Mouse (Mus musculus) midbrain, postnatal 0 days (tissue): ENCODE data around the gene Vrk2. TPM values are rescaled to one million over a fixed set of nuclear protein-coding genes. Genes with fewer than 3 reads are reported as not detected.

ENCODE experiments used
- ATAC-seq: fragments of 200-750 bp; cut with Nextera tagmentation; 2 replicates; pipeline ENCODE4 v1.8.0; 2017; ENCODE audit warnings: moderate number of reproducible peaks, mild to moderate bottlenecking, moderate TSS enrichment, moderate library complexity; ENCODE audit not compliant: low FRiP score
- DNase-seq: peaks from one replicate; pipeline ENCODE4 v3.0.0-alpha.2; 2015; ENCODE audit warnings: low spot score
- H3K27ac ChIP-seq: fragments of 300-500 bp; sonication (generic); 2 replicates; pipeline ENCODE4 v1.5.1; 2014; ENCODE audit warnings: low read depth, mild to moderate bottlenecking, low read length, mixed read lengths
- H3K27me3 ChIP-seq: fragments of 300-500 bp; sonication (generic); 2 replicates; pipeline ENCODE4 v1.6.1; 2014; ENCODE audit warnings: low read length, control low read depth, mixed read lengths; ENCODE audit not compliant: insufficient read depth
- H3K36me3 ChIP-seq: fragments of 300-500 bp; sonication (generic); 2 replicates; pipeline ENCODE4 v1.6.1; 2014; ENCODE audit warnings: low read length, control low read depth, mixed read lengths; ENCODE audit not compliant: insufficient read depth
- H3K4me1 ChIP-seq: fragments of 300-500 bp; sonication (generic); 2 replicates; pipeline ENCODE4 v1.6.1; 2014; ENCODE audit warnings: mild to moderate bottlenecking, control low read depth, antibody characterized with exemption, low read length, mixed read lengths; ENCODE audit not compliant: insufficient read depth
- H3K4me2 ChIP-seq: fragments of 300-500 bp; sonication (generic); 2 replicates; pipeline ENCODE4 v1.6.1; 2014; ENCODE audit warnings: low read depth, mild to moderate bottlenecking, low read length, mixed read lengths; ENCODE audit not compliant: poor library complexity, severe bottlenecking
- H3K4me3 ChIP-seq: fragments of 300-500 bp; sonication (generic); 2 replicates; pipeline ENCODE4 v1.5.1; 2014; ENCODE audit warnings: low read depth, mild to moderate bottlenecking, low read length, moderate library complexity
- H3K9ac ChIP-seq: fragments of 300-500 bp; sonication (generic); replicated peaks from 2 replicates; pipeline ENCODE4 v1.6.1; 2014; ENCODE audit warnings: mild to moderate bottlenecking, low read length, moderate library complexity, mixed read lengths; ENCODE audit not compliant: poor library complexity, severe bottlenecking
- H3K9me3 ChIP-seq: fragments of 300-500 bp; sonication (generic); 2 replicates; pipeline ENCODE4 v1.6.1; 2016; ENCODE audit warnings: low read length, control low read depth
- CTCF ChIP-seq: IDR thresholded peaks from 2 replicates; pipeline ENCODE4 v1.5.1; 2016; ENCODE audit warnings: antibody characterized with exemption, mild to moderate bottlenecking
- WGBS: fragments of 180-500 bp; shearing (Covaris S2); extraction: QIAGEN DNeasy Blood & Tissue Kit; methylation state at CpG from one replicate; pipeline ENCODE4 v1.1.7; 2014; 5-methylcytosine and 5-hydroxymethylcytosine counted together
- polyA plus RNA-seq: library from polyadenylated mRNA; unstranded; fragments of >200 nt; fragmentation: Nextera tagmentation; extraction: Ambion mirVana; gene quantifications from 2 replicates; pipeline ENCODE4 v1.2.1, GENCODE M21; 2015
- total RNA-seq: library from RNA; depleted of rRNA; stranded (reverse); fragments of >200 nt; gene quantifications from 2 replicates; pipeline ENCODE4 v1.2.3, GENCODE M21; 2014

Gene Vrk2
- total and polyA plus RNA-seq, 2 experiments from 2014 or later = 1.9 to 2.6 TPM

GRCm38 (mm10) chr11:26586367-26587183 is 7.2 kb downstream of the Vrk2 start:
- DNase-seq = peak; percentile 67
- H3K27ac ChIP-seq = no peak overlapping the region
- H3K4me3 ChIP-seq = no peak overlapping the region
- H3K9ac ChIP-seq = no peak overlapping the region
- no peaks in the 10 kb centered on the region for H3K9me3 ChIP-seq
- 72% methylated on average over 6 of the region's 6 CpGs for WGBS
- H3K4me1 ChIP-seq = no peaks in the 10 kb centered on the region; the same call in 1 of the 2 replicates
- TF ChIP-seq CTCF = no peak
- H3K4me2 ChIP-seq = no peak overlapping the region
- ATAC-seq = peak; percentile 41; the same call in 1 of the 2 replicates
- no peaks in the 10 kb centered on the region for H3K27me3 ChIP-seq
- H3K36me3 ChIP-seq = no peaks in the 10 kb centered on the region

- Histone ChIP-seq H3K27me3 (no peaks in the 10 kb centered on the region), H3K9ac (no peak overlapping the region), H3K4me2 (no peak overlapping the region), H3K4me3 (no peak overlapping the region), H3K36me3 (no peaks in the 10 kb centered on the region), H3K27ac (no peak overlapping the region), H3K9me3 (no peaks in the 10 kb centered on the region), H3K4me1 (no peaks in the 10 kb centered on the region; the same call in 1 of the 2 replicates)
- ATAC-seq = no peak
- 53% methylated on average over 17 of the region's 17 CpGs for WGBS
- TF ChIP-seq CTCF = no peak
- DNase-seq = no peak
These were observed 8.1 kb downstream of the Vrk2 start for GRCm38 (mm10) chr11:26585409-26586366.

- TF ChIP-seq CTCF = no peak
- DNase-seq (no peak), ATAC-seq (no peak)
- H3K4me3 ChIP-seq = no peak overlapping the region
- no peaks in the 10 kb centered on the region for H3K9me3 ChIP-seq
- no peak overlapping the region for H3K27ac ChIP-seq
- H3K4me2 ChIP-seq = no peak overlapping the region
- no peaks in the 10 kb centered on the region for H3K27me3 ChIP-seq
- no peaks in the 10 kb centered on the region for H3K36me3 ChIP-seq
- WGBS = 95% methylated on average over 3 of the region's 3 CpGs
- H3K9ac ChIP-seq = no peak overlapping the region
- H3K4me1 ChIP-seq = no peaks in the 10 kb centered on the region
These were observed 42.2 kb downstream of the Vrk2 start for GRCm38 (mm10) chr11:26551551-26551950.

GRCm38 (mm10) chr11:26537816-26538215 is 56.0 kb downstream of the Vrk2 start:
- H3K36me3 ChIP-seq = no peaks in the 10 kb centered on the region
- WGBS = 96% methylated on average over 5 of the region's 5 CpGs
- no peak overlapping the region for H3K27ac ChIP-seq
- H3K4me2 ChIP-seq = no peak overlapping the region
- ATAC-seq (no peak), DNase-seq (no peak)
- no peak overlapping the region for H3K9ac ChIP-seq
- no peak overlapping the region for H3K4me3 ChIP-seq
- H3K4me1 ChIP-seq = no peaks in the 10 kb centered on the region
- no peaks in the 10 kb centered on the region for H3K27me3 ChIP-seq
- no peaks in the 10 kb centered on the region for H3K9me3 ChIP-seq
- no peak for TF ChIP-seq CTCF

- ATAC-seq = no peak
- H3K4me3 ChIP-seq = no peak overlapping the region
These were observed 60.0 kb downstream of the Vrk2 start for GRCm38 (mm10) chr11:26533828-26534119.

More at GRCm38 (mm10) chr11:26533828-26534119, 60.0 kb downstream of the Vrk2 start:
- no peak overlapping the region for H3K4me2 ChIP-seq
- H3K9me3 ChIP-seq = no peaks in the 10 kb centered on the region
- H3K27me3 ChIP-seq = no peaks in the 10 kb centered on the region
- H3K4me1 ChIP-seq = no peaks in the 10 kb centered on the region
- no peak for DNase-seq
- H3K9ac ChIP-seq = no peak overlapping the region
- no peak for TF ChIP-seq CTCF
- H3K36me3 ChIP-seq = no peaks in the 10 kb centered on the region
- no peak overlapping the region for H3K27ac ChIP-seq
